Mouse (Mus musculus) stomach, embryonic 14.5 days (tissue): ENCODE results near the gene Dnajc14. TPM values are rescaled to one million over a fixed set of nuclear protein-coding genes. Genes with fewer than 3 reads are reported as not detected.

Experiments
- ATAC-seq: fragments of 200-750 bp; cut with Nextera tagmentation; 2 replicates; pipeline ENCODE4 v1.8.0; 2017; ENCODE audit warnings: low read depth, moderate TSS enrichment; ENCODE audit not compliant: insufficient number of reproducible peaks, insufficient read depth, low FRiP score
- H3K27ac ChIP-seq: fragments of 300-500 bp; sonication (generic); 2 replicates; pipeline ENCODE4 v1.5.1; 2014; ENCODE audit warnings: mild to moderate bottlenecking, low read length, moderate library complexity, mixed read lengths
- H3K27me3 ChIP-seq: fragments of 300-500 bp; sonication (generic); 2 replicates; pipeline ENCODE4 v1.6.1; 2014; ENCODE audit warnings: low read length, control low read depth, mixed read lengths; ENCODE audit not compliant: control insufficient read depth, insufficient read depth
- H3K36me3 ChIP-seq: fragments of 300-500 bp; sonication (generic); 2 replicates; pipeline ENCODE4 v1.6.1; 2014; ENCODE audit warnings: mild to moderate bottlenecking, control low read depth, low read length, moderate library complexity, mixed read lengths; ENCODE audit not compliant: control insufficient read depth, insufficient read depth
- H3K4me1 ChIP-seq: fragments of 300-500 bp; sonication (generic); 2 replicates; pipeline ENCODE4 v1.6.1; 2014; ENCODE audit warnings: low read length, control low read depth, mixed read lengths; ENCODE audit not compliant: control insufficient read depth, insufficient read depth
- H3K4me2 ChIP-seq: fragments of 300-500 bp; sonication (generic); replicated peaks from 2 replicates; pipeline ENCODE4 v1.6.1; 2014; ENCODE audit warnings: low read depth, low read length, control low read depth
- H3K4me3 ChIP-seq: fragments of 300-500 bp; sonication (generic); 2 replicates; pipeline ENCODE4 v1.5.1; 2014; ENCODE audit warnings: low read depth, low read length, control low read depth
- H3K9ac ChIP-seq: fragments of 300-500 bp; sonication (generic); replicated peaks from 2 replicates; pipeline ENCODE4 v1.6.1; 2014; ENCODE audit warnings: low read depth, mild to moderate bottlenecking, control low read depth, low read length, moderate library complexity, mixed read lengths
- H3K9me3 ChIP-seq: fragments of 300-500 bp; sonication (generic); 2 replicates; pipeline ENCODE4 v1.6.1; 2016; ENCODE audit warnings: low read depth, low read length, control low read depth; ENCODE audit not compliant: control insufficient read depth
- WGBS: fragments of 180-500 bp; shearing (Covaris S2); extraction: QIAGEN DNeasy Blood & Tissue Kit; methylation state at CpG from one replicate; pipeline ENCODE4 v1.1.7; 2014; 5-methylcytosine and 5-hydroxymethylcytosine counted together
- polyA plus RNA-seq: library from polyadenylated mRNA; unstranded; fragments of >200 nt; fragmentation: Nextera tagmentation; extraction: Ambion mirVana; gene quantifications from 2 replicates; pipeline ENCODE4 v1.2.1, GENCODE M21; 2014

Dnajc14 gene
- polyA plus RNA-seq: 40.0 and 40.2 TPM in 2 replicates

- 0% methylated on average over 14 of the region's 14 CpGs for WGBS
- Histone ChIP-seq H3K36me3 (peaks cover 10% of the 10 kb centered on the region), H3K27me3 (no peaks in the 10 kb centered on the region), H3K4me1 (peaks cover 30% of the 10 kb centered on the region), H3K4me3 (peak within 1 kb of the TSS; percentile 67), H3K9ac (peak within 1 kb of the TSS; percentile 79), H3K9me3 (no peaks in the 10 kb centered on the region), H3K4me2 (peak within 1 kb of the TSS; percentile 58), H3K27ac (peak within 1 kb of the TSS; percentile 98)
- peak; percentile 8; the same call in 1 of the 2 replicates for ATAC-seq
Observed at GRCm38 (mm10) chr10:128803771-128804270, at the start of gene Dnajc14. Gene Dnajc14 (plus strand): TSS chr10:128804062.

GRCm38 (mm10) chr10:128772895-128773294 lies 31.0 kb upstream of the Dnajc14 start:
- Histone ChIP-seq H3K27ac (no peak overlapping the region), H3K4me3 (no peak overlapping the region), H3K4me2 (no peak overlapping the region), H3K36me3 (no peaks in the 10 kb centered on the region), H3K9me3 (no peaks in the 10 kb centered on the region), H3K9ac (no peak overlapping the region), H3K4me1 (no peaks in the 10 kb centered on the region), H3K27me3 (no peaks in the 10 kb centered on the region)
- no peak for ATAC-seq
- WGBS: 72% methylated on average over 2 of the region's 2 CpGs

GRCm38 (mm10) chr10:128773685-128774084 lies 30.2 kb upstream of the Dnajc14 start:
- Histone ChIP-seq H3K9me3 (no peaks in the 10 kb centered on the region), H3K4me3 (no peak overlapping the region), H3K4me1 (peaks cover 5% of the 10 kb centered on the region; the same call in 1 of the 2 replicates), H3K4me2 (no peak overlapping the region), H3K9ac (no peak overlapping the region), H3K27ac (no peak overlapping the region), H3K27me3 (no peaks in the 10 kb centered on the region), H3K36me3 (no peaks in the 10 kb centered on the region)
- ATAC-seq: no peak
- 28% methylated on average over 5 of the region's 5 CpGs for WGBS

- Histone ChIP-seq H3K36me3 (no peaks in the 10 kb centered on the region), H3K9me3 (no peaks in the 10 kb centered on the region), H3K4me3 (no peak overlapping the region), H3K4me1 (peaks cover 10% of the 10 kb centered on the region), H3K4me2 (no peak overlapping the region), H3K27ac (peak overlapping the region; percentile 62; the same call in 1 of the 2 replicates), H3K9ac (no peak overlapping the region), H3K27me3 (no peaks in the 10 kb centered on the region)
- ATAC-seq: no peak
- WGBS: 92% methylated on average over 2 of the region's 2 CpGs
Observed at GRCm38 (mm10) chr10:128778441-128778840, 25.4 kb upstream of the Dnajc14 start.

- Histone ChIP-seq H3K27me3 (no peaks in the 10 kb centered on the region), H3K4me1 (peaks cover 10% of the 10 kb centered on the region), H3K36me3 (no peaks in the 10 kb centered on the region), H3K27ac (peak overlapping the region; percentile 62; the same call in 1 of the 2 replicates), H3K4me2 (no peak overlapping the region), H3K9ac (no peak overlapping the region), H3K9me3 (no peaks in the 10 kb centered on the region; the same call in 1 of the 2 replicates), H3K4me3 (no peak overlapping the region)
- 25% methylated on average over 8 of the region's 8 CpGs for WGBS
- ATAC-seq: peak; percentile 91; the same call in 1 of the 2 replicates
Observed at GRCm38 (mm10) chr10:128779011-128779795, 24.7 kb upstream of the Dnajc14 start.

- WGBS: 100% methylated on average over 1 of the region's 1 CpGs
- H3K4me2 ChIP-seq: no peak overlapping the region
- no peak overlapping the region for H3K9ac ChIP-seq
- H3K4me1 ChIP-seq: peaks cover 10% of the 10 kb centered on the region
- no peak for ATAC-seq
- no peaks in the 10 kb centered on the region; the same call in 1 of the 2 replicates for H3K9me3 ChIP-seq
- no peak overlapping the region for H3K4me3 ChIP-seq
- no peaks in the 10 kb centered on the region for H3K27me3 ChIP-seq
- no peak overlapping the region for H3K27ac ChIP-seq
- no peaks in the 10 kb centered on the region for H3K36me3 ChIP-seq
Observed at GRCm38 (mm10) chr10:128780200-128780599, 23.7 kb upstream of the Dnajc14 start.

- Histone ChIP-seq H3K4me2 (no peak within 1 kb of the TSS), H3K27ac (no peak within 1 kb of the TSS), H3K4me3 (no peak within 1 kb of the TSS), H3K9ac (no peak within 1 kb of the TSS), H3K36me3 (no peaks in the 10 kb centered on the region), H3K27me3 (no peaks in the 10 kb centered on the region), H3K4me1 (no peaks in the 10 kb centered on the region), H3K9me3 (no peaks in the 10 kb centered on the region)
- ATAC-seq: no peak
- WGBS: 61% methylated on average over 7 of the region's 7 CpGs
Observed at GRCm38 (mm10) chr10:128790398-128791124, 13.3 kb upstream of the Dnajc14 start, which contains the start of gene Mmp19. Gene Mmp19 (plus strand): TSS chr10:128790910.

- no peak for ATAC-seq
- no peak overlapping the region for H3K4me3 ChIP-seq
- H3K9me3 ChIP-seq: no peaks in the 10 kb centered on the region
- H3K9ac ChIP-seq: no peak overlapping the region
- H3K36me3 ChIP-seq: no peaks in the 10 kb centered on the region
- no peak overlapping the region for H3K27ac ChIP-seq
- no peaks in the 10 kb centered on the region for H3K4me1 ChIP-seq
- no peak overlapping the region for H3K4me2 ChIP-seq
- H3K27me3 ChIP-seq: no peaks in the 10 kb centered on the region
Observed at GRCm38 (mm10) chr10:128792041-128792440, 11.8 kb upstream of the Dnajc14 start.
